Mouse (Mus musculus) hindbrain, embryonic 11.5 days (tissue): ENCODE data around the gene Cyb5d2. TPM values are rescaled to one million over a fixed set of nuclear protein-coding genes. Genes with fewer than 3 reads are reported as not detected.
"Not testable (repeated sequence)": the region's sequence is repeated elsewhere in the genome, so short reads cannot be mapped to it uniquely, and the experiment has no call there.

Experiments used
- ATAC-seq: fragments of 200-750 bp; cut with Nextera tagmentation; 2 replicates; pipeline ENCODE4 v1.8.0; 2017; ENCODE audit warnings: mild to moderate bottlenecking, moderate TSS enrichment, moderate library complexity; ENCODE audit not compliant: low FRiP score
- DNase-seq: peaks from one replicate; pipeline ENCODE4 v3.0.0-alpha.2; 2015; ENCODE audit warnings: low spot score
- H3K27ac ChIP-seq: fragments of 300-500 bp; sonication (generic); 2 replicates; pipeline ENCODE4 v1.5.1; 2014; ENCODE audit warnings: mild to moderate bottlenecking, low read depth, low read length
- H3K27me3 ChIP-seq: fragments of 300-500 bp; sonication (generic); 2 replicates; pipeline ENCODE4 v1.6.1; 2014; ENCODE audit warnings: mild to moderate bottlenecking, low read length, moderate library complexity, mixed read lengths; ENCODE audit not compliant: control insufficient read depth, insufficient read depth
- H3K36me3 ChIP-seq: fragments of 300-500 bp; sonication (generic); 2 replicates; pipeline ENCODE4 v1.6.1; 2014; ENCODE audit warnings: mild to moderate bottlenecking, low read length, moderate library complexity, mixed read lengths; ENCODE audit not compliant: control insufficient read depth, insufficient read depth
- H3K4me1 ChIP-seq: fragments of 300-500 bp; sonication (generic); replicated peaks from 2 replicates; pipeline ENCODE4 v1.6.1; 2014; ENCODE audit warnings: low read length, mixed read lengths; ENCODE audit not compliant: control insufficient read depth, insufficient read depth
- H3K4me2 ChIP-seq: fragments of 300-500 bp; sonication (generic); replicated peaks from 2 replicates; pipeline ENCODE4 v1.6.1; 2014; ENCODE audit warnings: mild to moderate bottlenecking, low read depth, low read length
- H3K4me3 ChIP-seq: fragments of 300-500 bp; sonication (generic); 2 replicates; pipeline ENCODE4 v1.5.1; 2014; ENCODE audit warnings: low read depth, low read length
- H3K9ac ChIP-seq: fragments of 300-500 bp; sonication (generic); 2 replicates; pipeline ENCODE4 v1.6.1; 2014; ENCODE audit warnings: low read depth, low read length
- H3K9me3 ChIP-seq: fragments of 300-500 bp; sonication (generic); 2 replicates; pipeline ENCODE4 v1.6.1; 2016; ENCODE audit warnings: low read length; ENCODE audit not compliant: control insufficient read depth
- WGBS: fragments of 180-500 bp; shearing (Covaris S2); extraction: QIAGEN DNeasy Blood & Tissue Kit; methylation state at CpG from one replicate; pipeline ENCODE4 v1.1.7; 2014; 5-methylcytosine and 5-hydroxymethylcytosine counted together
- polyA plus RNA-seq: library from polyadenylated mRNA; unstranded; fragments of >200 nt; fragmentation: Nextera tagmentation; extraction: Ambion mirVana; gene quantifications from 2 replicates; pipeline ENCODE4 v1.2.1, GENCODE M21; 2014

The Cyb5d2 gene
- polyA plus RNA-seq, 1 experiment from 2014 or later = 4.5 TPM

DNA sequence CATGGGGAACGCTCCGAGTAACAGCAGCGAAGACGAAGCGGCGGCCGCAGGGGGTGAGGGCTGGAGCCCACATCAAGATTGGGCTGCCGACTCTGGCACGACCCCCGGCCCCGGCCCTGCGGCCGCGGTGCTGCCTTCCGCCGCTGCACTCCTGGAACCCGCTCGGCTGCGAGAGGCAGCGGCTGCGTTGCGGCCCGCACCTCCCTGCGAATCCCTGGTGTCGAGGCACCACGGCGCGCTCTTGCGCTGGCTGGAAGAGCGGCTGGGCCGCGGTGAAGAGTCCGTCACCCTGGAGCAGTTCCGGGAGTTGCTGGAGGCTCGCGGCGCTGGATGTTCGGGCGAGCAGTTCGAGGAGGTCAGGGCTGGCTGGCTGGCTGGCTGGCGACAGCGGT lies 350 bp upstream of the Cyb5d2 start:
- WGBS = under 1% methylated on average over 36 of the region's 42 CpGs
- Histone ChIP-seq H3K4me3 (peak overlapping the region; percentile 97), H3K27me3 (no peaks in the 10 kb centered on the region), H3K9ac (peak overlapping the region; percentile 88), H3K27ac (peak overlapping the region; percentile 24; the same call in 1 of the 2 replicates), H3K4me1 (0 out of 2 replicates have a peak, but pooled peaks cover 2% of the 10 kb centered on the region), H3K9me3 (no peaks in the 10 kb centered on the region), H3K4me2 (peak overlapping the region; percentile 84), H3K36me3 (no peaks in the 10 kb centered on the region)
- DNase-seq (no peak), ATAC-seq (peak; percentile 44)

DNA sequence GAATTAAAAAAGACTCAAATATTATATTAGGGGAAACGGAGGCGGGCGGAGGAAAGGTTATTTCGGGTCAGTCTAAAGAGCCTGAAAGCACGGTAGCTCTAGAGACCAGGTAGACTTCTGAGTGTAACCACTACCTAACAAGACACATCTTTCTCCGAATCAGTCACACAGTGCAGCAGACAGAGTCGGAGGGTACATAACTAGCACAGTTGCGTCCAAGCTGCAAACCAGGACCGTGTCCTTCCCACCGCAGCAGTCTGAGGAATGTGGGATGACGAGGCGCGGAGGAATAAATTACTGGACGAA lies 840 bp downstream of the Cyb5d2 start:
- Histone ChIP-seq H3K4me1 (0 out of 2 replicates have a peak, but pooled peaks cover 2% of the 10 kb centered on the region), H3K27me3 (no peaks in the 10 kb centered on the region), H3K4me2 (peak overlapping the region; percentile 49), H3K4me3 (peak overlapping the region; percentile 97), H3K9me3 (no peaks in the 10 kb centered on the region), H3K27ac (no peak overlapping the region), H3K36me3 (no peaks in the 10 kb centered on the region), H3K9ac (peak overlapping the region; percentile 88)
- DNase-seq (no peak), ATAC-seq (peak; percentile 58)
- WGBS = 22% methylated on average over 14 of the region's 14 CpGs

DNA sequence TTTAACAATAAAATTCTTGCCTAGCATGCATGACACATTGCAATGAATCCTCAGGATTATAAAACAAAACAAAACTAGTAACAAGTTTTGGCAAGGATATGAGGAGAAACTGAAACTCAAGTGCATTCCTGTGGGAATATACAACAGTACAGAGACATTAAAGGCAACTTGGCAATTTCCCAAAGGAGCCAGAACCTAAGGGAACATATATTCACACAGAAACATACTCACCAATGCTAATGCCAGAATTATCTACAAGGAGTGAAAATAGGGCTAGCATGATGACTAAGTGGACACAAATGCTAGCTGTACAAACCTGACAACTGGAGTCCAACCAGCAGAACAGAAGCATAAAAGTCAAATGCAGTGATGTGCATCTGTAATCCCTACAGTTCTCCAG lies 3.9 kb downstream of the Cyb5d2 start:
- no peak overlapping the region for H3K4me2 ChIP-seq
- no peak overlapping the region for H3K4me3 ChIP-seq
- no peak overlapping the region for H3K9ac ChIP-seq
- no peak overlapping the region for H3K27ac ChIP-seq
- no peaks in the 10 kb centered on the region for H3K9me3 ChIP-seq
- no peaks in the 10 kb centered on the region for H3K27me3 ChIP-seq
- H3K4me1 ChIP-seq = 0 out of 2 replicates have a peak, but pooled peaks cover 2% of the 10 kb centered on the region
- DNase-seq = no peak
- no peaks in the 10 kb centered on the region for H3K36me3 ChIP-seq
- no peak for ATAC-seq

DNA sequence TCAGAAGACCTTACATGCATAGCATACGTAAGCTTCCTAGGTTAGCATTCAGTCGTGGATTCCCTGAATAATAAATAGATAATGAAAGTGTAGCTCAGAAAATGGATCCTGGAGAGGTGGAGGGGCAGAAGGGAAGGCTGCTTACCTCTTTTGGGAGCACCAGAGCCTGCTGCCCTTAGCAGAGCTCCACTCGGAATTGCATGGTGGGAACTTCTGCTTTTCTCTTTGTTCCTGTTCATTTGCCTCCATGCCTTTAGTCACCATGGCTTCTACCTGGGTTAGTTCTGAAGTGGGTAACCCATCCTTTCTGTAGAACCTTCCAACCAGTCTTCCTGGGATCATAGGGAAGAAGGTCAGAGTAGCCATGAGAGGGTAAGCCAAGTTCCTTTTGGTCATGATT lies 13.4 kb downstream of the Cyb5d2 start:
- Histone ChIP-seq H3K9ac (no peak overlapping the region), H3K9me3 (no peaks in the 10 kb centered on the region), H3K36me3 (no peaks in the 10 kb centered on the region), H3K4me2 (no peak overlapping the region), H3K4me1 (no peaks in the 10 kb centered on the region), H3K27ac (no peak overlapping the region), H3K4me3 (no peak overlapping the region), H3K27me3 (no peaks in the 10 kb centered on the region)
- DNase-seq (no peak), ATAC-seq (no peak)
- 78% methylated on average over 3 of the region's 3 CpGs for WGBS

DNA sequence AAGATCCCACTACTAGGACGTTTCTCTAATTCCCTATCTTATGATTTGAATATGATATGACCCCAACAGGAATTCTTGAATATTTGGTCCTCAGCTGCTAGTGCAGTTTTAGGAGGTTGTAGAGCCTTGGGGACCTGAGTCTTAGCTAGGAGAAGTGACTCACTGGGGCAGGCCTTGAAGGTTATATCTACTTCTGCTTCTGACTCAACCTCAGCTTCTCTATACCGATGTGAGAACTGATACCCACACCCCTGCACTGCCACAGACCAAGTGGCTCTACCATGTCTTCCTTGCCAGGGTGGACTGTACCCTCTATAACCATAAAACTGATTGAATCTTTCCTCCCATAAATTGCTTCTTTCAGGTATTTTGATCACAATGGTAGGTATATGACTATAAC lies 13.8 kb downstream of the Cyb5d2 start:
- Histone ChIP-seq H3K4me2 (no peak overlapping the region), H3K4me3 (no peak overlapping the region), H3K27ac (no peak overlapping the region), H3K36me3 (no peaks in the 10 kb centered on the region), H3K9ac (no peak overlapping the region), H3K4me1 (no peaks in the 10 kb centered on the region), H3K27me3 (no peaks in the 10 kb centered on the region), H3K9me3 (no peaks in the 10 kb centered on the region)
- ATAC-seq (no peak), DNase-seq (no peak)
- WGBS = 71% methylated on average over 2 of the region's 2 CpGs

DNA sequence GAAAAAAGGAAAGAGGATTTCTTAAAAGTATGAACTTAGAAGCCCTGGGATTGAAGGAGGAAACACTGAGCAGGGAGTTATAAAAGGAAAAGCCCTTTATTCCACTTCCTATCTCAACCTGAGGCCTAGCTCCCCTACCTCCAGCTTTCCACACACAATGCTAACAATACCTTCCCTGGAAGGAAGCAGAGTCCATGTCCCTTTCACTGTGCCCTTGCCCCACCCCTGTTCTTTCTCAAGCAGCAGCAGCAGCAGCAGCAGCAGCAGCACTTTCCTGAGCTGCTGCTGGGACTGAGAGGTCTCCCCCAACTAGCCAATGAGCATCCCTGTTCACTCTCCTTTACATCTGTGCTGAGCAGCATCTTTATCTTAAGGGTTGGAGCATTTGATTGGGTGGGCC lies 17.0 kb downstream of the Cyb5d2 start:
- no peaks in the 10 kb centered on the region for H3K9me3 ChIP-seq
- no peak for ATAC-seq
- no peak overlapping the region for H3K27ac ChIP-seq
- no peak overlapping the region for H3K9ac ChIP-seq
- no peak overlapping the region for H3K4me2 ChIP-seq
- DNase-seq = no peak
- H3K4me3 ChIP-seq = no peak overlapping the region
- H3K27me3 ChIP-seq = no peaks in the 10 kb centered on the region
- no peaks in the 10 kb centered on the region for H3K36me3 ChIP-seq
- no peaks in the 10 kb centered on the region for H3K4me1 ChIP-seq

DNA sequence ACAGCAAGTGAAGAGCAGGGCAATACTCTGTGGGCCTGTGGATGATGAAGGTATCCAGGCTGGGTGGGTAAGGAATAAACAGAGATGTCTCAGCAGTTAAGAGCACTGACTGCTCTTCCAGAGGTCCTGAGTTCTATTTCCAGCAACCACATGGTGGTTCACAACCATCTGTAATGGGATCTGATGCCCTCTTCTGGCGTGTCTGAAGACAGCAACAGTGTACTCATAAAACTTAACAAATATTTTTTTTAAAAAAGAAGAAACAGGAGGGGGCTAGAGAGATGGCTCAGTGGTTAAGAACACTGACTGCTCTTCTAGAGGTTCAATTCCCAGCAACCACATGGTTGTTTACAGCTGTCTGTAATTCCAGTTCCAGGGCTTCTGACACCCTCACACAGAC lies 23.3 kb downstream of the Cyb5d2 start:
- not testable (repeated sequence) for H3K27ac ChIP-seq, H3K27me3 ChIP-seq, H3K4me2 ChIP-seq, ATAC-seq, H3K4me3 ChIP-seq, H3K9ac ChIP-seq, H3K4me1 ChIP-seq, H3K9me3 ChIP-seq, H3K36me3 ChIP-seq, DNase-seq
- 38% methylated on average over 1 of the region's 1 CpGs for WGBS

DNA sequence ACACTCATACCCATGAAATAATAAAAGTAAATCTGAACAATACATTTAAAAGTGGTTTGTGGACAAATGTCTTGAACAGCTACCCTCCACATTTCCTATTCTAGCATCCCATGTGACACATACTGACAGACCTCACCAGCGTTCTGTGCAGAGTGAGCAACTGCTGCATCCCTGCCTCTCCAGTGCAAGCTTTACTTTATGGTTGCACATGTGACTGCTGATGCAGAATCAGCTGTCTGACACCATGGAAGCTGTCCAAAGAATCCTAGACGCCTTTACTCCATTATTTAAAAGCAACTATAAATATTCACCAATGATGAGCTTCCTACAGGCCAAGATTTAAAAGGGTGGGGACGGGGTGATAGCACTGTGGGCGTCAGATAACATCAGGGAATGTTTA lies 24.5 kb downstream of the Cyb5d2 start:
- 86% methylated on average over 4 of the region's 4 CpGs for WGBS
- Histone ChIP-seq H3K36me3 (no peaks in the 10 kb centered on the region), H3K4me1 (no peaks in the 10 kb centered on the region)

DNA sequence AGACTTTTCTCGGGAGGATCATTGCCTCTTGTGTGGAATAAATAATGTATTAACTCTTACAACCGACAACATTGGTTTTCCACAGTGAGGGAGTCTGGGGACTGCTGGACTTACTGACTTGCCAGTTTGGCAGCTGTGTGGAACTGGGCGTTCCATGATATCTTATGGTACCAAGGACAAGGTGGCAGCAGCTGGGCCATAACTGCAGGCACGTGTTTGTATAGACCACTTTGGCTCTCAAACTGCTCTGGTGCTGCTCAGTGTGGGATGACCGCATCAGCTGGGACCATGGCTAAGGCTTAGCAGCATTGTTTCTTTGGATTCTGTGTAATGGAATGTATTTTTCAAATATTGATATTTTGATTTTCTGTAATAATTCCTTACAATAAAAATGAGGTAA lies 25.1 kb downstream of the Cyb5d2 start:
- no peaks in the 10 kb centered on the region for H3K4me1 ChIP-seq
- DNase-seq (no peak), ATAC-seq (no peak)
- H3K4me3 ChIP-seq = no peak overlapping the region
- H3K27ac ChIP-seq = no peak overlapping the region
- H3K9ac ChIP-seq = no peak overlapping the region
- no peaks in the 10 kb centered on the region for H3K9me3 ChIP-seq
- no peak overlapping the region for H3K4me2 ChIP-seq
- no peaks in the 10 kb centered on the region for H3K27me3 ChIP-seq
- H3K36me3 ChIP-seq = no peaks in the 10 kb centered on the region
- WGBS = 86% methylated on average over 5 of the region's 5 CpGs

More for the DNA sequence above, 24.5 kb downstream of the Cyb5d2 start:
- H3K27me3 ChIP-seq = no peaks in the 10 kb centered on the region
- H3K9me3 ChIP-seq = no peaks in the 10 kb centered on the region
- DNase-seq (no peak), ATAC-seq (no peak)
- no peak overlapping the region for H3K27ac ChIP-seq
- no peak overlapping the region for H3K4me2 ChIP-seq
- no peak overlapping the region for H3K4me3 ChIP-seq
- H3K9ac ChIP-seq = no peak overlapping the region
